Mouse (Mus musculus): ENCODE measurements around the gene Nckap5.

- TF ChIP-seq TCF12 (IDR thresholded peaks at IDR 0.05; ENCODE audit: insufficient read depth, poor library complexity, severe bottlenecking) (no peak), POLR2AphosphoS2 (IDR thresholded peaks at IDR 0.05; ENCODE audit: insufficient read length, low read depth) (no peak), POLR2A (IDR thresholded peaks at IDR 0.05; ENCODE audit: insufficient read length, low read depth) (no peak), E2F4 (IDR thresholded peaks at IDR 0.05; ENCODE audit: insufficient read depth) (no peak), REST (IDR thresholded peaks at IDR 0.05; ENCODE audit: insufficient read depth, insufficient read length) (no peak), MAX (IDR thresholded peaks at IDR 0.05; ENCODE audit: low read depth) (no peak), USF1 (IDR thresholded peaks at IDR 0.05; ENCODE audit: low read depth) (no peak), MYOD1 (IDR thresholded peaks at IDR 0.05; ENCODE audit: control insufficient read depth in 1 of 3, insufficient read length in 2 of 3, low read depth in 2 of 3) (no peak), CEBPB (IDR thresholded peaks at IDR 0.05; ENCODE audit: insufficient read depth, poor library complexity, severe bottlenecking) (no peak), SRF (IDR thresholded peaks at IDR 0.05; ENCODE audit: control insufficient read depth, insufficient read length, low read depth) (no peak), MYOG (IDR thresholded peaks at IDR 0.05; ENCODE audit: control insufficient read depth in 1 of 3, insufficient read depth in 1 of 3, insufficient read length in 2 of 3, low read depth in 2 of 3) (no peak)
These were observed 597.4 kb downstream of the Nckap5 start for GRCm38 (mm10) chr1:126233196-126233595.

Data from myocyte (in vitro differentiated cells).